Mouse (Mus musculus) midbrain, embryonic 16.5 days (tissue): ENCODE measurements around the gene Aatk. TPM values are rescaled to one million over a fixed set of nuclear protein-coding genes. Genes with fewer than 3 reads are reported as not detected.

Source experiments
- ATAC-seq: fragments of 200-750 bp; cut with Nextera tagmentation; 2 replicates; pipeline ENCODE4 v1.8.0; 2017; ENCODE audit warnings: moderate TSS enrichment
- H3K27ac ChIP-seq: fragments of 300-500 bp; sonication (generic); 2 replicates; pipeline ENCODE4 v1.5.1; 2014; ENCODE audit warnings: mild to moderate bottlenecking, low read length, mixed read lengths
- H3K27me3 ChIP-seq: fragments of 300-500 bp; sonication (generic); 2 replicates; pipeline ENCODE4 v1.6.1; 2014; ENCODE audit warnings: low read depth, low read length, mixed read lengths; ENCODE audit not compliant: control insufficient read depth, insufficient read depth
- H3K36me3 ChIP-seq: fragments of 300-500 bp; sonication (generic); 2 replicates; pipeline ENCODE4 v1.6.1; 2014; ENCODE audit warnings: mild to moderate bottlenecking, low read length, moderate library complexity, mixed read lengths; ENCODE audit not compliant: control insufficient read depth, insufficient read depth
- H3K4me1 ChIP-seq: fragments of 300-500 bp; sonication (generic); 2 replicates; pipeline ENCODE4 v1.6.1; 2014; ENCODE audit warnings: mild to moderate bottlenecking, low read length, mixed read lengths; ENCODE audit not compliant: control insufficient read depth, insufficient read depth
- H3K4me2 ChIP-seq: fragments of 300-500 bp; sonication (generic); 2 replicates; pipeline ENCODE4 v1.6.1; 2014; ENCODE audit warnings: mild to moderate bottlenecking, low read length, mixed read lengths
- H3K4me3 ChIP-seq: fragments of 300-500 bp; sonication (generic); 2 replicates; pipeline ENCODE4 v1.5.1; 2014; ENCODE audit warnings: low read depth, mild to moderate bottlenecking, low read length, moderate library complexity, mixed read lengths
- H3K9ac ChIP-seq: fragments of 300-500 bp; sonication (generic); 2 replicates; pipeline ENCODE4 v1.6.1; 2014; ENCODE audit warnings: low read depth, low read length, mixed read lengths
- H3K9me3 ChIP-seq: fragments of 300-500 bp; sonication (generic); replicated peaks from 2 replicates; pipeline ENCODE4 v1.6.1; 2014; ENCODE audit warnings: mild to moderate bottlenecking, low read length, mixed read lengths; ENCODE audit not compliant: control insufficient read depth, poor library complexity, severe bottlenecking
- WGBS: fragments of 180-500 bp; shearing (Covaris S2); extraction: QIAGEN DNeasy Blood & Tissue Kit; methylation state at CpG from one replicate; pipeline ENCODE4 v1.1.7; 2014; 5-methylcytosine and 5-hydroxymethylcytosine counted together
- polyA plus RNA-seq: library from polyadenylated mRNA; unstranded; fragments of >200 nt; fragmentation: Nextera tagmentation; extraction: Ambion mirVana; gene quantifications from 2 replicates; pipeline ENCODE4 v1.2.1, GENCODE M21; 2015

The Aatk gene
- polyA plus RNA-seq, 1 experiment from 2014 or later = 46.5 TPM

DNA sequence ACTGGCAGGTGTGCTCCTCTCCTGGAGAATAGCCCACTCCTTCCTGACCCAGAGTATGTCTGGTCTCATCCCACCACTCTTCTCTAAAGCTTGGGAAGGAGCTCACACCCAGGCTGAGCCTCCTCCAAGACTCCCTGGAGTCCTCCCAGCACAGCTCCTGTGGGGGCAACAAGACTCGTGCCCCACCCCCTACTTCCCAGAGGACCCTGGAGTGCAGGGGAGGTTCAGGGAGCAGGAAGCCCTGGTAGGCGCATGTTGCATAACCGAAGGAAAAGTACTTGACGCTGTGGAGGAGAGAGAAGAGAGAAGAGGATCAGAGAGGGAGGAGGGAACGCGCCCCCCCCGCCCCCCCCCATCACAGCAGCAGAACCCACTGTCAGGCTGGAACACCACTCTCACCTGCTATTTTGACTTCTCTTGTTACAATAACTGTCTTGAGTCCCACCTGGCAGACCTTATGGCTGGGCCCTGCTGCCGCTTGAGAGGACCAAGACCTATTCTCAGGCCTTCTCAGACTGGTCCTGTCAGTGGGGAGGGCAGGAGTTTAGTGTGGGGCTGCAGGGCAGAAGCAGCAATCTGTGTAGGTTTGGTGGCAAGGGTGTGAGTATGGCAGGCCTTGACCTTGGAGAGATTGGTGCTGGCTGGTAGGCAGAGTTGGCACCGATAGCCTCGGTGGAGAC is 56.2 kb downstream of the Aatk start:
- H3K4me2 ChIP-seq = 0 out of 2 replicates have a peak overlapping the region, but pooled peaks have one; percentile 1
- no peaks in the 10 kb centered on the region for H3K9me3 ChIP-seq
- no peak overlapping the region for H3K4me3 ChIP-seq
- no peak overlapping the region for H3K9ac ChIP-seq
- ATAC-seq = no peak
- H3K4me1 ChIP-seq = peaks cover 13% of the 10 kb centered on the region; the same call in 1 of the 2 replicates
- 53% methylated on average over 10 of the region's 10 CpGs for WGBS
- H3K36me3 ChIP-seq = no peaks in the 10 kb centered on the region
- H3K27me3 ChIP-seq = no peaks in the 10 kb centered on the region
- no peak overlapping the region for H3K27ac ChIP-seq

DNA sequence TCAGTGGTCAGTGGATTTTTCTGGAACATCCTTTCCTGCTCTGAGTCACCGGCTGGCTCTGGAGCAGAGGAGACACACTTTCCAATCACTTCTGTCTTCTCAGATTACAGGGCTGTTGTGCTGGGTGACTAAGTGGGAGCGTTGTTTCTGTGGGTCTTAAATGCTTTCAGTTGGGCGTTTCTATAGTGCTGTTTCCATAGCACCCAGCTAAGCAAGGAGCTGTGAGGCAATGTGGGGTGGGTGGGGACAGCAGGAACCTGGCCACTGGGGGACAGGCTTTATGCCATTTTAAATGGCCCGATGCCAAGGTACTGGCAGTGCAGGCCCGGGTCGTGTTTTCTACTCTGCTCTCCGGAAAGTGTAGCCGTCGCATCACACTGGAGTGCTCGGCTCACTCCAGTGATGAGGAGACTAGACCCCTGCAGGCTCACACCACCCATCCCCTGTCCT is 57.8 kb downstream of the Aatk start:
- Histone ChIP-seq H3K27me3 (no peaks in the 10 kb centered on the region), H3K4me1 (peaks cover 13% of the 10 kb centered on the region; the same call in 1 of the 2 replicates), H3K9ac (no peak overlapping the region), H3K27ac (no peak overlapping the region), H3K9me3 (no peaks in the 10 kb centered on the region), H3K4me2 (no peak overlapping the region), H3K36me3 (no peaks in the 10 kb centered on the region), H3K4me3 (no peak overlapping the region)
- 12% methylated on average over 10 of the region's 10 CpGs for WGBS
- ATAC-seq = peak; percentile 64; the same call in 1 of the 2 replicates

DNA sequence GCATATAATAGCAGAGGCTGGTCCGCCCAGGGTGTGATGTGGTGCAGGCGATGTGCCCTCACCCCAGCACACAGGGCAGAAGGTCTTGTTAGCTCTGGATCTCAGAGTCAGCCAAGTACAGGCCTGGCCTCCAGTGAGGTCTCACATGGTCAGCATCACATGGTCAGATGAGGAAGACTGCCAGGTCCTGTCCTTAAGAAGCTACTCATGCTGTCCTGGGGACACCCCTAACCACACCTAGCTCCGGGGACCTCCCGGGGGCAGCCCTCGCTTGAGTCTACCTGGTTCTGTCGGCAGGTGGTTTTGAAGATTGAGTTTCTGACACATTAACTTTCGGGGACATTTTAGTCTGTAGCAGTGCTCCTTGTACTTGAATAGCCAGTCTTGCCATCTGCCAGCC is 58.6 kb downstream of the Aatk start:
- Histone ChIP-seq H3K36me3 (no peaks in the 10 kb centered on the region), H3K4me2 (no peak overlapping the region), H3K27ac (no peak overlapping the region), H3K9ac (no peak overlapping the region), H3K4me3 (no peak overlapping the region), H3K27me3 (no peaks in the 10 kb centered on the region), H3K4me1 (peaks cover 13% of the 10 kb centered on the region; the same call in 1 of the 2 replicates), H3K9me3 (no peaks in the 10 kb centered on the region)
- no peak for ATAC-seq
- WGBS = 91% methylated on average over 7 of the region's 7 CpGs

- Histone ChIP-seq H3K9ac (no peak overlapping the region), H3K4me3 (no peak overlapping the region), H3K4me1 (peaks cover 13% of the 10 kb centered on the region; the same call in 1 of the 2 replicates), H3K27ac (no peak overlapping the region), H3K27me3 (no peaks in the 10 kb centered on the region), H3K4me2 (no peak overlapping the region), H3K36me3 (no peaks in the 10 kb centered on the region), H3K9me3 (no peaks in the 10 kb centered on the region)
- ATAC-seq = no peak
- WGBS = 87% methylated on average over 7 of the region's 7 CpGs
These were observed 59.1 kb downstream of the Aatk start for GRCm38 (mm10) chr11:119987876-119988275.

DNA sequence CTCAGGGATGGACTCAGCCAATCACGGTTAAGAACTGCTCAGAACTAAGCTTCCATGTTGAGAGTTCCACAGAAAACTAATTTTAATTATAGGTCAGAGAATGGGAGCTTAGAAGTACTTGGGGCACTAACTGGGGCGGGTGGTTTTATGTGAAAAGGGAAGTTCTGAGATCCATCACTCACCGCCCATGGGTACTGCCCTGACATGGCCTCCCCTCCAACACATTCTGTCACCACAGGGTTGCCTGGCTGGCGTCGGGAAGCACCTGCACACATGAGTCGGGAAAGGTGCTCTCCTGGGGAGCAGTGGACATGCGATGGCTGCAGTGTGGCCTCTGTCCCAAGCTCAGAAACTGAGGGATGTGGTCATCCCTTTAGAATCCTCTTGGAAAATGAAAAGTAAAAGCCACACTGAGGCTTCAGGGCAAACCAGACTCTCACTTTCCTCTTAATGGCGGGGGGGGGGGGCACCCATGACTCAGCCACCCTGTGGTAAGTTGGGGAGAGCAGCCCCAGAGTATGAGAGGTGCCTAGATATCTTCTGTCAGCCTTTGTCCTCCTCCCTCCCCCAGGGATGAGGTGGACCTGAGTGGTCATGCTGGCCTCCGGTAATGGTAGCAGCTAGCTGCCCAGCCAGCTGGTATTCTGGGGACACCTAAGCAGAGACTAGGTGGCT is 60.1 kb downstream of the Aatk start:
- no peaks in the 10 kb centered on the region for H3K27me3 ChIP-seq
- no peak overlapping the region for H3K4me2 ChIP-seq
- H3K4me3 ChIP-seq = no peak overlapping the region
- ATAC-seq = no peak
- peaks cover 13% of the 10 kb centered on the region; the same call in 1 of the 2 replicates for H3K4me1 ChIP-seq
- H3K36me3 ChIP-seq = no peaks in the 10 kb centered on the region
- no peak overlapping the region for H3K27ac ChIP-seq
- 87% methylated on average over 9 of the region's 9 CpGs for WGBS
- H3K9ac ChIP-seq = no peak overlapping the region
- H3K9me3 ChIP-seq = no peaks in the 10 kb centered on the region

DNA sequence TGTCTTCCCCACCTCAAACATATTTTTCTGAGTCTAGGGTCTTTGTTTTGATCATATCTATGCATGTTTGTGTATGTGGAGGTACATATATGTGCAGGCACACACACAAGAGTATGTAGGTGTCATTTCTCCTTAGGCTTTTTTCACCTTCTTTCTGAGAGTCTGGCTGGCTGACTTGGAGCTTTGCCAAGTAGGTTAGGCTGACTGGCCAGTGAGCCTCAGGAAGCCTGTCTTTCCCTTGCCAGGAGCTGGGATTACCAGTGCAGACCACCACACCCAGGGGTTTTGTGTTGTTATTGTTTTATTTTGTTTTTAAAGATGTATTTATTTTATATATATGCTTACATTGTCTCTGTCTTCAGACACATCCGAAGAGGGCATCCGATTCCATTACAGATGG is 63.8 kb downstream of the Aatk start:
- Histone ChIP-seq H3K9ac (no peak overlapping the region), H3K4me2 (no peak overlapping the region), H3K27me3 (no peaks in the 10 kb centered on the region), H3K4me3 (no peak overlapping the region), H3K36me3 (no peaks in the 10 kb centered on the region), H3K9me3 (no peaks in the 10 kb centered on the region), H3K4me1 (no peaks in the 10 kb centered on the region), H3K27ac (no peak overlapping the region)
- ATAC-seq = no peak
- WGBS = 81% methylated on average over 2 of the region's 2 CpGs

- no peak overlapping the region for H3K4me2 ChIP-seq
- no peak overlapping the region for H3K4me3 ChIP-seq
- 86% methylated on average over 3 of the region's 3 CpGs for WGBS
- H3K27me3 ChIP-seq = no peaks in the 10 kb centered on the region
- no peak overlapping the region for H3K9ac ChIP-seq
- no peaks in the 10 kb centered on the region for H3K9me3 ChIP-seq
- no peaks in the 10 kb centered on the region for H3K36me3 ChIP-seq
- H3K4me1 ChIP-seq = no peaks in the 10 kb centered on the region
- no peak for ATAC-seq
- no peak overlapping the region for H3K27ac ChIP-seq
These were observed 64.7 kb downstream of the Aatk start for GRCm38 (mm10) chr11:119982236-119982635.

DNA sequence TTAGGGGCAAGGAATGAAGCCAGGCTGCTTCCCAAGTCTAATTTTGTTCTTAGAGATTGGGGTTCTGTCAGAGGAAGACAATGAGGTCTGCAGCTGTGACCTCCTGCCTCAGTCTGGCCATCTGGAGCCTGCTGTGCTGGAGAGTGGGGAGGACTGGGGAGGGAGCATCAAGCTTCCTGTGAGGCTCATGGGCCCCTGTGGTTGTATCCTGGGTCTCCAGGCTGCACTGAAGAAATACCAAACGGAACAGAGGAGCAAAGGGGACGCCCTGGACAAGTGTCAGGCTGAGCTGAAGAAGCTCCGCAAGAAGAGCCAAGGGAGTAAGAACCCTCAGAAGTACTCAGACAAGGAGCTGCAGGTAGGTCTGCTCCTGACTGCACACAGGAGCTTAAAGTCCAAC is 65.2 kb downstream of the Aatk start:
- Histone ChIP-seq H3K9me3 (no peaks in the 10 kb centered on the region), H3K27ac (no peak overlapping the region), H3K9ac (no peak overlapping the region), H3K4me1 (no peaks in the 10 kb centered on the region), H3K36me3 (no peaks in the 10 kb centered on the region), H3K27me3 (no peaks in the 10 kb centered on the region), H3K4me3 (no peak overlapping the region), H3K4me2 (no peak overlapping the region)
- ATAC-seq = no peak
- 68% methylated on average over 3 of the region's 3 CpGs for WGBS
